Mouse (Mus musculus) C2C12 (cell line): ENCODE measurements around the gene Hvcn1.

Experiments used
- CTCF ChIP-seq: IDR thresholded peaks from one replicate; pipeline ENCODE4 v1.5.1; 2011; ENCODE audit not compliant: control insufficient read depth, insufficient read depth, insufficient read length
- MAX ChIP-seq: IDR thresholded peaks from one replicate; pipeline ENCODE4 v1.6.1; 2011; ENCODE audit warnings: mild to moderate bottlenecking, control low read depth
- MYOD1 ChIP-seq: IDR thresholded peaks from one replicate; pipeline ENCODE4 v1.6.1; 2011; ENCODE audit warnings: low read depth; ENCODE audit not compliant: control insufficient read depth, insufficient read length
- USF1 ChIP-seq: IDR thresholded peaks from one replicate; pipeline ENCODE4 v1.6.1; 2011; ENCODE audit warnings: low read depth, mild to moderate bottlenecking, control low read depth, moderate library complexity

DNA sequence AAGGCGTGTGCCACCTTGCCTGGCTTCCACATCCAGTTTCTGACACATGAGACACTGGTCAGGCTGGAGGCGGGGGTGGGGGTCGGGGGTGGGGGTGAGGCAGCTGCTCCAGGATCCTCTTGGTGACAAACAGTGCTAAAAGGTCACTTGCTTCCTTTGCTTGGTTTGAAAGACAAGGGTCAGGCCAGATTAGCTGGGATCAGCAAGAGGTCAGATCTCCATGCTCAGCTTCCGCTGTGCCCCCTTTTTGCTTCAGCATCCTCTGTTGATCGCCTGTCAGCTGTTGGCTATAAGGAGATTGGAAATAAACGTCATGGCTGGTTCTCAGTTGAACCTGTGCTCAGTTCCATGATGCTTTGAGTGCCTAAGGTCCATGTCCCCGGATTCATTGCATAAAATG lies 16.1 kb upstream of the Hvcn1 start:
- TF ChIP-seq CTCF, result no peak
- no peak for TF ChIP-seq MAX
- no peak for TF ChIP-seq MYOD1
- no peak for TF ChIP-seq USF1
